Mouse (Mus musculus): ENCODE data around the gene Zfr2. TPM values are rescaled to one million over a fixed set of nuclear protein-coding genes. Genes with fewer than 3 reads are reported as not detected.

Zfr2 gene
- polyA plus RNA-seq, 1 experiment from 2014 or later, result 3.2 TPM

DNA sequence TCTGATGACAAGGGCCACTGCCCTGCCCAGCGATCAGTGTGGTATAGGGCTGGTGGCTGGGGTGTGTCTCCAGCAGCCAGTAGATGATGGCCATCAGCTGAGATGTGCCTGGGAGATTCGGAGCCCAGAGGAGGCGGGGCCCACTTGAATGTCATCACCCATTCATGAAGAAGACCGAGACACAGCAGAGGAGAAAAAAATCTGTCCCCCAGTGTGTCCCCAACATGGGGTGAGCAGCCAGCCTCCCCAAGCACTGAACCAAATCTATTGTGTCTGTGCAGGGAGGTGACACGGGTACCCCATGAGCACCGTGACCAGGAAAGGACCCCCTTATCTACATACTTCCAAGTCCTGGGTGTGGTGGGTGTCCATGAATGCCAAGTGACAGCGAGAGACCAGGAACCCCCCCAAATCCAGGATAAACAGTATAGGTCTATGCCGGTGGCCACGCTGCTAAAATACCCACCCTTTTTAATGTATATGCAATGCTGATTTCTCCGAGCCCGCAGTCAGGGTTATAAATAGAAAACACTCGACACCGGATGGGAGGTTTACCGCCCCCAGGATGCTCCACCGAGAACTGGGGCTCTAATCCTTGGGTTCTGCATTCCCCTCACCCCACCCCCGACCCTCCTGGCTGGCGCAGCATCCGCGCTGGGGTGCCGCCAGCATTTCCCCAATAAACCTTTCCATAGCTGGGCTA, 3.1 kb upstream of the Zfr2 start:
- no peak for TF ChIP-seq CTCF (IDR thresholded peaks at IDR 0.05; ENCODE audit: low read depth)
- Histone ChIP-seq H3K27me3 (replicated peaks; ENCODE audit: control insufficient read depth, insufficient read depth, low read length) (peaks cover 16% of the 10 kb centered on the region; the same call in 1 of the 2 replicates), H3K36me3 (ENCODE audit: control insufficient read depth, insufficient read depth) (no peaks in the 10 kb centered on the region), H3K27ac (ENCODE audit: low read depth, low read length) (no peak overlapping the region), H3K9me3 (ENCODE audit: control insufficient read depth) (no peaks in the 10 kb centered on the region), H3K4me2 (replicated peaks; ENCODE audit: low read depth) (no peak overlapping the region; the same call in 1 of the 2 replicates), H3K4me3 (ENCODE audit: low read depth, low read length) (no peak overlapping the region), H3K9ac (ENCODE audit: low read depth, low read length) (no peak overlapping the region), H3K4me1 (replicated peaks; ENCODE audit: control insufficient read depth, insufficient read depth, low read length) (peaks cover 6% of the 10 kb centered on the region; the same call in 1 of the 2 replicates)
- 17% methylated on average over 20 of the region's 20 CpGs for WGBS
- ATAC-seq, result no peak

DNA sequence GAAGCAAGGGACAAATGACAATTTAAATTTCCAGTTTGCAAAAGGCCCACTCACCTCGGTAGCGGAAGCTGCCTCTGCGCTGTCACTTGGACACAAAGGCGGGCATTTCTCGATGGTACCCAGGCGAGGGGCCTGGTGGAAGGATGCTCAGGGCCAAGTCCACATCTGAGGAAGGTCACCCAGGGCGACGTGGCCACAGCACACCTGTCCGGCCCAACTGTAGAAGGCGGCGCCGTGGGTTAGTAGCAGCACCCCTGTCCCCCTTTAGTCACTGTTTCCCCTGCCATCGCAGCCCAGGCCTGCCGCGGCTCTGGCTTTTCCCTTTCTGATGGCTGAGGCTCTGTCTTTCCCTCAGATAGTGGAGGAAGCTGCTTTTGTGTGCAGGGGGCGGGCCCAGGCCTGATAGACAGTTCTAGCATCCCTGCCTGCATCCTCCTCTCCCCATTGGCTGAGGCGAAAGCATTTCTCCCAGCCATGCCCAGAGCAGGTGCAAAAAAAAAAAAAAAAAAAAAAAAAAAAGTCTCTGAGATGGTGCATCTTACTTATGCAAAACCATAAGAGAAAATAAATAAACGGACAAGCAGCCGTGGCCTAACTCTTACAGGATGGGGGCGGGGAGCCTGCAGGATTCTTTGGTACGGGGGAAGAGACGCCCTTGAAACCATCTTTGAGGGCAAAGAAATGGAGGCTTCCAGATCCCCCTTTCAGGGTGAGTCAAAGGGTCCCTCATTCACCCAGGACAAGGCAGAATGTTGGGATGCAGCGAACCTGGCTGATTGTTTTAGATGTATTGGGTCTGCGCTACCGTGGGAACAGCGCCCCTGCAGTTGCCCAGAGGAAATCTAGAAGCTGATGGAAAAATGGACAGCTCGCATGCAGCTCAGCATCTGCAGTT, 2.3 kb upstream of the Zfr2 start, which contains the start of gene Atcay:
Gene Atcay, minus strand, starts transcription at position 396 of the 895 bp plus-strand sequence.
- no peak within 1 kb of the TSS; the same call in none of the 2 replicates for H3K4me2 ChIP-seq (replicated peaks; ENCODE audit: low read depth)
- peak; percentile 77 for TF ChIP-seq CTCF (IDR thresholded peaks at IDR 0.05; ENCODE audit: low read depth)
- no peak for ATAC-seq
- no peaks in the 10 kb centered on the region for H3K36me3 ChIP-seq (ENCODE audit: control insufficient read depth, insufficient read depth)
- H3K9me3 ChIP-seq (ENCODE audit: control insufficient read depth), result no peaks in the 10 kb centered on the region
- 17% methylated on average over 27 of the region's 27 CpGs for WGBS
- peaks cover 6% of the 10 kb centered on the region; the same call in 1 of the 2 replicates for H3K4me1 ChIP-seq (replicated peaks; ENCODE audit: control insufficient read depth, insufficient read depth, low read length)
- H3K27me3 ChIP-seq (replicated peaks; ENCODE audit: control insufficient read depth, insufficient read depth, low read length), result peaks cover 16% of the 10 kb centered on the region; the same call in 1 of the 2 replicates
- 0 out of 2 replicates have a peak within 1 kb of the TSS, but pooled peaks have one; percentile 95 for H3K27ac ChIP-seq (ENCODE audit: low read depth, low read length)
- H3K9ac ChIP-seq (ENCODE audit: low read depth, low read length), result no peak within 1 kb of the TSS
- no peak within 1 kb of the TSS for H3K4me3 ChIP-seq (ENCODE audit: low read depth, low read length)

DNA sequence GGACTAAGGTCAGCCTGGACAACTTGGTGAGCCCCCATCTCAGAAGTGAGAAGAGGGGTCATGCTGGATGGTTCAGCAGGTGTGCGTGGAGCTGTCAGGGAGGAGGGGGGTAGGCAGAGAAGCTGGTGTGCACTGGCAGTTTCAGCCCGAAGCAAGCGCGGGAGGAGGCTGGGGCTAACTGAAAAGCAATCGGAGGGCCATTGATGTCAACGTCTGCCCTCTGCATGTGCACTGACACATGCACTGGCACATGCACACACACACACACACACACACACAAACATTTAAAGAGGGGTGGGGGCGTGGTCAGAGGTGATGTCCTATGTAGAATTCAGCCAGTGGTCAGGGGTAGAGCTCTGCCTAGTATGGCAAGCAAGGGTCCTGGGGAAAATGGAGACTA, 1.5 kb upstream of the Zfr2 start:
- peaks cover 16% of the 10 kb centered on the region; the same call in 1 of the 2 replicates for H3K27me3 ChIP-seq (replicated peaks; ENCODE audit: control insufficient read depth, insufficient read depth, low read length)
- H3K9ac ChIP-seq (ENCODE audit: low read depth, low read length), result no peak overlapping the region
- no peak for ATAC-seq
- TF ChIP-seq CTCF (IDR thresholded peaks at IDR 0.05; ENCODE audit: low read depth), result no peak
- H3K27ac ChIP-seq (ENCODE audit: low read depth, low read length), result 0 out of 2 replicates have a peak overlapping the region, but pooled peaks have one; percentile 95
- H3K4me2 ChIP-seq (replicated peaks; ENCODE audit: low read depth), result no peak overlapping the region; the same call in 1 of the 2 replicates
- H3K9me3 ChIP-seq (ENCODE audit: control insufficient read depth), result no peaks in the 10 kb centered on the region
- H3K4me3 ChIP-seq (ENCODE audit: low read depth, low read length), result no peak overlapping the region
- H3K4me1 ChIP-seq (replicated peaks; ENCODE audit: control insufficient read depth, insufficient read depth, low read length), result peaks cover 6% of the 10 kb centered on the region; the same call in 1 of the 2 replicates
- H3K36me3 ChIP-seq (ENCODE audit: control insufficient read depth, insufficient read depth), result no peaks in the 10 kb centered on the region
- 62% methylated on average over 7 of the region's 7 CpGs for WGBS

DNA sequence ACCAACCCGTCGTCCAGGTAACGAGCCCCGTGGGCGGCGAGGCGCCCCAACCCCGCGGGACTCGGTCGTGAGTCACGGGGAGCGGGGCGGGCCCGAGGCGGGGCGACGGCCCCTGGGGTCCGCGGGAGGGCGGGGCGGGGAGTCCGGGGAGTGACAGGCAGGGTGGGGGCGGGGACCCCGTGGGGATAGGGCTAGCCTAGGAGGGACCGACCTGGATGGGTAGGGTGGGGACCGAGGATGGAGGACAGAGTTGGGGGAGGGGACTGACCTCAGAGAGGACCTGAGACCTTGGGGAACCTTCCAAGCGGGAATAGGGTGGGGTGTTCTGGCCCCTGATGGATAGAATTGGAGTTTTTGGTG, 251 bp downstream of the Zfr2 start:
- ATAC-seq, result peak; percentile 40; the same call in 1 of the 2 replicates
- peak overlapping the region; percentile 72 for H3K4me2 ChIP-seq (replicated peaks; ENCODE audit: low read depth)
- H3K9ac ChIP-seq (ENCODE audit: low read depth, low read length), result peak overlapping the region; percentile 78
- under 1% methylated on average over 28 of the region's 28 CpGs for WGBS
- H3K27ac ChIP-seq (ENCODE audit: low read depth, low read length), result peak overlapping the region; percentile 95
- H3K36me3 ChIP-seq (ENCODE audit: control insufficient read depth, insufficient read depth), result no peaks in the 10 kb centered on the region
- peaks cover 14% of the 10 kb centered on the region; the same call in 1 of the 2 replicates for H3K27me3 ChIP-seq (replicated peaks; ENCODE audit: control insufficient read depth, insufficient read depth, low read length)
- TF ChIP-seq CTCF (IDR thresholded peaks at IDR 0.05; ENCODE audit: low read depth), result no peak
- no peaks in the 10 kb centered on the region for H3K9me3 ChIP-seq (ENCODE audit: control insufficient read depth)
- H3K4me1 ChIP-seq (replicated peaks; ENCODE audit: control insufficient read depth, insufficient read depth, low read length), result peaks cover 6% of the 10 kb centered on the region; the same call in 1 of the 2 replicates
- H3K4me3 ChIP-seq (ENCODE audit: low read depth, low read length), result peak overlapping the region; percentile 72

DNA sequence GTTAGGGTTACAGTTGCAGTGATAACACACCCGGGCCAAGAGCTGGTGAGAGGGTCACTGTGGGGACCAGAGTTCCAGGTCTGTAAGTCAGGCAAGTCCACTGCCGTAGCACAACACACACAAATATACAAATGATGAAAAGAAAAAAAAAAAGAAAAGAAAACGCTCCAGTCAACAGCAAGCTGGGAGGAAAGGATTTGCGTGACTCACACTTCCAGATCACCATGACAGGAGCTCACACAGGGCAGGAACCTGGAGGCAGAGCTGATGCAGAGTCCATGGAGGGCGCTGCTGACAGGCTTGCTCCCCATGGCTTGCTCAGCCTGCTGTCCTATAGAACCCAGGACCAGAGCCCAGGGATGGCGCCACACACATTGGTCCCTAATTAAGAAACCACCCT, 1.3 kb downstream of the Zfr2 start:
- Histone ChIP-seq H3K27me3 (replicated peaks; ENCODE audit: control insufficient read depth, insufficient read depth, low read length) (peaks cover 14% of the 10 kb centered on the region; the same call in 1 of the 2 replicates), H3K9me3 (ENCODE audit: control insufficient read depth) (no peaks in the 10 kb centered on the region), H3K36me3 (ENCODE audit: control insufficient read depth, insufficient read depth) (no peaks in the 10 kb centered on the region), H3K9ac (ENCODE audit: low read depth, low read length) (0 out of 2 replicates have a peak overlapping the region, but pooled peaks have one; percentile 78), H3K4me1 (replicated peaks; ENCODE audit: control insufficient read depth, insufficient read depth, low read length) (peaks cover 6% of the 10 kb centered on the region; the same call in 1 of the 2 replicates), H3K4me2 (replicated peaks; ENCODE audit: low read depth) (peak overlapping the region; percentile 72), H3K4me3 (ENCODE audit: low read depth, low read length) (peak overlapping the region; percentile 72; the same call in 1 of the 2 replicates), H3K27ac (ENCODE audit: low read depth, low read length) (peak overlapping the region; percentile 95)
- ATAC-seq, result no peak
- peak; percentile 12; the same call in 1 of the 2 replicates for TF ChIP-seq CTCF (IDR thresholded peaks at IDR 0.05; ENCODE audit: low read depth)
- WGBS, result 70% methylated on average over 6 of the region's 6 CpGs
